Mouse (Mus musculus) gastrocnemius, postnatal 36 days (tissue): ENCODE results near the gene Dnah7a. TPM values are rescaled to one million over a fixed set of nuclear protein-coding genes. Genes with fewer than 3 reads are reported as not detected.
"Not testable (repeated sequence)": the region's sequence is repeated elsewhere in the genome, so short reads cannot be mapped to it uniquely, and the experiment has no call there.

Experiments used
- DNase-seq, 2 experiments: peaks; one replicate each; pipeline ENCODE4 v3.0.0; 2022
- intact Hi-C: fragments of 180-260 bp; cut with DNase I; formaldehyde crosslinking; loops from one replicate; pipeline ENCODE4 v1.15.1; 2025
- microRNA-seq, 2 experiments: library from miRNA; unstranded; fragments of <30 nt; microRNA quantifications; one replicate each; pipeline ENCODE4 v1.2.0; 2021
- total RNA-seq, 2 experiments: library from RNA; stranded (reverse); gene quantifications; 2 replicates each; pipeline ENCODE4 v1.2.3; 2021

Gene Dnah7a
- total RNA-seq, 2 experiments from 2014 or later: not detected

- intact Hi-C loops, DNase-seq: not testable (repeated sequence)
Observed at GRCm38 (mm10) chr1:53393936-53394760, 312.4 kb downstream of the Dnah7a start.

GRCm38 (mm10) chr1:53388762-53389161, 317.8 kb downstream of the Dnah7a start:
- no peak for DNase-seq
- intact Hi-C loops: no loop called here

- intact Hi-C loops: no loop called here
- DNase-seq: no peak
Observed at GRCm38 (mm10) chr1:53384085-53384688, 322.4 kb downstream of the Dnah7a start.

GRCm38 (mm10) chr1:53377731-53378130, 328.9 kb downstream of the Dnah7a start:
- intact Hi-C loops: no loop called here

GRCm38 (mm10) chr1:53375965-53376364, 330.6 kb downstream of the Dnah7a start:
- DNase-seq, intact Hi-C loops: not testable (repeated sequence)

More at GRCm38 (mm10) chr1:53377731-53378130, 328.9 kb downstream of the Dnah7a start:
- no peak for DNase-seq

- no peak for DNase-seq
- intact Hi-C loops: no loop called here
Observed at GRCm38 (mm10) chr1:53358988-53359387, 347.6 kb downstream of the Dnah7a start.

- intact Hi-C loops: loop anchor here (5.0 kb wide), 1 partner anchor 55 kb away; the partner anchor contains the start of genes Gm28778, Ormdl1 and Pms1
- peak; percentile 95 for DNase-seq
Observed at GRCm38 (mm10) chr1:53352327-53353261, 354.0 kb downstream of the Dnah7a start, which contains the start of the genes Asdurf, Gm28551 and Asnsd1. TSS of gene Asdurf (minus strand) at chr1:53352619. TSS of gene Gm28551 (minus strand) at chr1:53352667. TSS of gene Asnsd1 (minus strand) at chr1:53352752.

Small RNA genes lying within 50 kb of the gene (microRNA-seq; reads per million reads assigned to microRNA genes)
- gene Gm25240: 0 reads per million in 2 experiments

Other genes starting within 250 kb of the Dnah7a start
- gene Stk17b, start 78.4 kb upstream of the Dnah7a start, total RNA-seq: 1 to 10 TPM; 5.7 to 7.6 TPM